7 mouse cellular contexts compared by ENCODE assay signal in genomic region chr7:120982200-120982841, GRCm38 (mm10). TPM values are rescaled to one million over a fixed set of nuclear protein-coding genes. Genes with fewer than 3 reads are reported as not detected.
DNase-seq lines count a peak whose midpoint lies in the region; ATAC-seq lines count a peak whose summit lies in the region.

TSS of gene Cdr2 (minus strand) at chr7:120982312.
TSS of gene Mfsd13b (plus strand) at chr7:120982509.

- H3K27ac ChIP-seq in embryonic facial prominence, embryonic 11.5 days (replicated peaks; ENCODE audit: low read depth, low read length): peak within 1 kb of the TSS; percentile 72
- peak within 1 kb of the TSS; percentile 93 for H3K27ac ChIP-seq in limb, embryonic 10.5 days
- peak within 1 kb of the TSS; percentile 63 for H3K27ac ChIP-seq in midbrain, embryonic 13.5 days

- no peaks in the 10 kb centered on the region for H3K36me3 ChIP-seq in embryonic facial prominence, embryonic 11.5 days (replicated peaks; ENCODE audit: control insufficient read depth, insufficient read depth, low read depth, low read length)
- H3K36me3 ChIP-seq in limb, embryonic 10.5 days: 0 out of 2 replicates have a peak, but pooled peaks cover 3% of the 10 kb centered on the region
- no peaks in the 10 kb centered on the region for H3K36me3 ChIP-seq in midbrain, embryonic 13.5 days

- peak within 1 kb of the TSS; percentile 83 for H3K9ac ChIP-seq in embryonic facial prominence, embryonic 11.5 days (replicated peaks; ENCODE audit: low read length)
- peak within 1 kb of the TSS; percentile 79 for H3K9ac ChIP-seq in midbrain, embryonic 13.5 days (replicated peaks)

- H3K27me3 ChIP-seq in embryonic facial prominence, embryonic 11.5 days (ENCODE audit: control insufficient read depth, insufficient read depth, low read length): no peaks in the 10 kb centered on the region
- 0 out of 2 replicates have a peak, but pooled peaks cover 5% of the 10 kb centered on the region for H3K27me3 ChIP-seq in limb, embryonic 10.5 days (ENCODE audit: low read depth, poor library complexity, severe bottlenecking)
- H3K27me3 ChIP-seq in midbrain, embryonic 13.5 days: no peaks in the 10 kb centered on the region

- peak; percentile 95 for ATAC-seq in embryonic facial prominence, embryonic 11.5 days (replicated peaks; ENCODE audit: insufficient number of reproducible peaks, low FRiP score, low TSS enrichment, low read depth)
- ATAC-seq in granulocyte monocyte progenitor cell, adult 5-6 weeks (replicated peaks; ENCODE audit: poor library complexity, severe bottlenecking): peak; percentile 96
- ATAC-seq in midbrain, embryonic 13.5 days: peak; percentile 94

- DNase-seq in adrenal gland, postnatal 14 days: peak; percentile 96
- peak; percentile 99 for DNase-seq in embryonic facial prominence, embryonic 11.5 days (ENCODE audit: low spot score)
- DNase-seq in kidney, adult 11 months: peak; percentile 97
- DNase-seq in limb, embryonic 10.5 days (ENCODE audit: low spot score): peak; percentile 89
- peak; percentile 95 for DNase-seq in spleen, adult 12 weeks (ENCODE audit: low spot score)

- H3K4me1 ChIP-seq in embryonic facial prominence, embryonic 11.5 days (ENCODE audit: control insufficient read depth, insufficient read depth, low read length): no peaks in the 10 kb centered on the region
- H3K4me1 ChIP-seq in limb, embryonic 10.5 days: peaks cover 17% of the 10 kb centered on the region
- peaks cover 42% of the 10 kb centered on the region for H3K4me1 ChIP-seq in midbrain, embryonic 13.5 days (replicated peaks)

- peak within 1 kb of the TSS; percentile 95 for H3K4me3 ChIP-seq in embryonic facial prominence, embryonic 11.5 days (ENCODE audit: low read depth, low read length)
- peak within 1 kb of the TSS; percentile 85 for H3K4me3 ChIP-seq in limb, embryonic 10.5 days
- peak within 1 kb of the TSS; percentile 60 for H3K4me3 ChIP-seq in midbrain, embryonic 13.5 days (replicated peaks)

- no peaks in the 10 kb centered on the region for H3K9me3 ChIP-seq in embryonic facial prominence, embryonic 11.5 days (replicated peaks; ENCODE audit: control insufficient read depth, low read length)
- H3K9me3 ChIP-seq in limb, embryonic 10.5 days (replicated peaks): no peaks in the 10 kb centered on the region
- no peaks in the 10 kb centered on the region for H3K9me3 ChIP-seq in midbrain, embryonic 13.5 days

- under 1% methylated on average over 46 of the region's 46 CpGs for WGBS in embryonic facial prominence, embryonic 11.5 days
- WGBS in limb, embryonic 10.5 days: under 1% methylated on average over 46 of the region's 46 CpGs
- WGBS in midbrain, embryonic 13.5 days: under 1% methylated on average over 46 of the region's 46 CpGs

- peak within 1 kb of the TSS; percentile 83 for H3K4me2 ChIP-seq in embryonic facial prominence, embryonic 11.5 days (ENCODE audit: low read depth, low read length)
- peak within 1 kb of the TSS; percentile 67 for H3K4me2 ChIP-seq in midbrain, embryonic 13.5 days (replicated peaks)

RNA-seq across cellular contexts. Expression of gene Cdr2, which starts in this region (rescaled TPM):
- 14.2 and 16.3 TPM in 2 replicates for total RNA-seq in adrenal gland, postnatal 14 days (2021)
- polyA plus RNA-seq in embryonic facial prominence, embryonic 11.5 days (2014; fragmentation: Nextera tagmentation; extraction: Ambion mirVana): 12.7 and 14.7 TPM in 2 replicates
- total RNA-seq in granulocyte monocyte progenitor cell, adult 5-6 weeks (2014; fragmentation: Nextera tagmentation): 1.6 and 2.9 TPM in 2 replicates
- total RNA-seq in granulocyte monocyte progenitor cell, adult 5-6 weeks (2017): 1.7 and 2.8 TPM in 2 replicates
- polyA plus RNA-seq in limb, embryonic 10.5 days (2016; fragmentation: Nextera tagmentation; extraction: Ambion mirVana): 11.5 and 12.8 TPM in 2 replicates
- 14.7 and 15.6 TPM in 2 replicates for polyA plus RNA-seq in midbrain, embryonic 13.5 days (2015; fragmentation: Nextera tagmentation; extraction: Ambion mirVana)

RNA-seq across cellular contexts. Expression of gene Mfsd13b, which starts in this region (rescaled TPM):
- total RNA-seq in adrenal gland, postnatal 14 days (2021): not detected in 2 replicates
- not detected in 2 replicates for polyA plus RNA-seq in embryonic facial prominence, embryonic 11.5 days (2014; fragmentation: Nextera tagmentation; extraction: Ambion mirVana)
- total RNA-seq in granulocyte monocyte progenitor cell, adult 5-6 weeks (2014; fragmentation: Nextera tagmentation): not detected in 2 replicates
- not detected in 2 replicates for total RNA-seq in granulocyte monocyte progenitor cell, adult 5-6 weeks (2017)
- 0.13 and 0.20 TPM in 2 replicates for polyA plus RNA-seq in limb, embryonic 10.5 days (2016; fragmentation: Nextera tagmentation; extraction: Ambion mirVana)
- not detected in 2 replicates for polyA plus RNA-seq in midbrain, embryonic 13.5 days (2015; fragmentation: Nextera tagmentation; extraction: Ambion mirVana)

Comparison
In these comparisons a context has a peak if more than half of its experiments do, and no peak if none do; other contexts are left out.
1. Peak in every context shown above with its lines: DNase-seq, ATAC-seq, H3K4me3 ChIP-seq and H3K27ac ChIP-seq.